Mouse (Mus musculus) MEL (cell line): ENCODE results near the gene Coro7. TPM values are rescaled to one million over a fixed set of nuclear protein-coding genes. Genes with fewer than 3 reads are reported as not detected.

Experiments used
- DNase-seq: peaks from one replicate; pipeline ENCODE4 v3.0.0; 2011; ENCODE audit warnings: low read depth, low spot score
- H3K27ac ChIP-seq: 2 replicates; pipeline ENCODE4 v1.5.1; 2012; ENCODE audit warnings: low read depth, mild to moderate bottlenecking, control low read depth, low read length, moderate library complexity; ENCODE audit not compliant: control insufficient read depth
- H3K27me3 ChIP-seq, 2 experiments: fragments of 150-350 bp in 1 of 2; sonication (generic) in 1 of 2; 2 replicates each; pipeline ENCODE4 v1.6.1; 2012; ENCODE audit warnings: low read length in 2 of 2, mild to moderate bottlenecking in 2 of 2, improper control_type of control experiment in 1 of 2, moderate library complexity in 1 of 2; ENCODE audit not compliant: insufficient read depth in 2 of 2, control insufficient read depth in 1 of 2
- H3K36me3 ChIP-seq, 2 experiments: 2 replicates each; pipeline ENCODE4 v1.6.1; 2012 to 2014; ENCODE audit warnings: low read length in 2 of 2, improper control_type of control experiment in 1 of 2, inconsistent platforms in 1 of 2, mild to moderate bottlenecking in 1 of 2; ENCODE audit not compliant: insufficient read depth in 2 of 2, control insufficient read depth in 1 of 2
- H3K4me1 ChIP-seq, 2 experiments: fragments of 150-350 bp in 1 of 2; sonication (generic) in 1 of 2; 2 replicates each; pipeline ENCODE4 v1.6.1; 2012; ENCODE audit warnings: low read length in 2 of 2, improper control_type of control experiment in 1 of 2, mild to moderate bottlenecking in 1 of 2; ENCODE audit not compliant: insufficient read depth in 2 of 2, control insufficient read depth in 1 of 2
- H3K4me3 ChIP-seq, 2 experiments: fragments of 150-350 bp in 1 of 2; sonication (generic) in 1 of 2; 2 replicates each; pipeline ENCODE4 v1.5.1; 2012; ENCODE audit warnings: low read depth in 2 of 2, low read length in 2 of 2, mild to moderate bottlenecking in 2 of 2, moderate library complexity in 2 of 2, control low read depth in 1 of 2, improper control_type of control experiment in 1 of 2; ENCODE audit not compliant: control insufficient read depth in 1 of 2, insufficient read depth in 1 of 2
- H3K79me2 ChIP-seq: 2 replicates; pipeline ENCODE4 v1.6.1; 2012; ENCODE audit warnings: mild to moderate bottlenecking, low read length, moderate library complexity; ENCODE audit not compliant: control insufficient read depth, poor library complexity, insufficient read depth
- H3K9ac ChIP-seq: 2 replicates; pipeline ENCODE4 v1.6.1; 2012; ENCODE audit warnings: low read depth, mild to moderate bottlenecking, control low read depth, low read length, moderate library complexity; ENCODE audit not compliant: control insufficient read depth, poor library complexity, severe bottlenecking
- H3K9me3 ChIP-seq: fragments of 150-350 bp; sonication (generic); replicated peaks from 2 replicates; pipeline ENCODE4 v1.6.1; 2012; ENCODE audit warnings: mild to moderate bottlenecking, low read length, improper control_type of control experiment, moderate library complexity; ENCODE audit not compliant: insufficient read depth
- BHLHE40 ChIP-seq: IDR thresholded peaks from 2 replicates; pipeline ENCODE4 v1.6.1; 2012; ENCODE audit warnings: low read depth, mild to moderate bottlenecking, inconsistent platforms, low read length, improper control_type of control experiment, borderline replicate concordance
- CHD1 ChIP-seq: IDR thresholded peaks from 2 replicates; pipeline ENCODE4 v1.6.1; 2012; ENCODE audit warnings: low read depth, mild to moderate bottlenecking, inconsistent platforms, low read length, improper control_type of control experiment
- CTCF ChIP-seq, 3 experiments: IDR thresholded peaks in 2 of 3; conservative IDR thresholded peaks in 1 of 3; 2 replicates each; pipeline ENCODE4 v1.5.1; 2011 to 2012; ENCODE audit warnings: low read length in 3 of 3, low read depth in 2 of 3, mild to moderate bottlenecking in 2 of 3, improper control_type of control experiment in 1 of 3, inconsistent platforms in 1 of 3, mixed read lengths in 1 of 3, moderate library complexity in 1 of 3; ENCODE audit not compliant: control insufficient read depth in 1 of 3, insufficient read depth in 1 of 3, poor library complexity in 1 of 3, severe bottlenecking in 1 of 3
- EP300 ChIP-seq, 2 experiments: IDR thresholded peaks; 2 replicates each; pipeline ENCODE4 v1.6.1; 2011; ENCODE audit warnings: improper control_type of control experiment in 2 of 2, low read length in 2 of 2, low read depth in 1 of 2, mild to moderate bottlenecking in 1 of 2
- ETS1 ChIP-seq: IDR thresholded peaks from 2 replicates; pipeline ENCODE4 v1.6.1; 2012; ENCODE audit warnings: low read depth, mild to moderate bottlenecking, inconsistent platforms, low read length, improper control_type of control experiment, moderate library complexity
- GABPA ChIP-seq: IDR thresholded peaks from 2 replicates; pipeline ENCODE4 v1.6.1; 2012; ENCODE audit warnings: low read depth, mild to moderate bottlenecking, inconsistent platforms, low read length, improper control_type of control experiment, moderate library complexity
- HCFC1 ChIP-seq: IDR thresholded peaks from 2 replicates; pipeline ENCODE4 v1.6.1; 2012; ENCODE audit warnings: low read depth, mild to moderate bottlenecking, inconsistent platforms, low read length, improper control_type of control experiment, moderate library complexity
- JUND ChIP-seq: IDR thresholded peaks from 2 replicates; pipeline ENCODE4 v1.6.1; 2011; ENCODE audit warnings: low read depth, mild to moderate bottlenecking, improper control_type of control experiment, low read length
- KAT2A ChIP-seq: conservative IDR thresholded peaks from 2 replicates; pipeline ENCODE4 v1.6.1; 2012; ENCODE audit warnings: low read depth, low read length, improper control_type of control experiment, inconsistent platforms
- MAFK ChIP-seq: IDR thresholded peaks from 2 replicates; pipeline ENCODE4 v1.6.1; 2011; ENCODE audit warnings: low read depth, mild to moderate bottlenecking, low read length, improper control_type of control experiment, borderline replicate concordance
- MAX ChIP-seq: IDR thresholded peaks from 2 replicates; pipeline ENCODE4 v1.6.1; 2011; ENCODE audit warnings: low read length, improper control_type of control experiment
- MAZ ChIP-seq: IDR thresholded peaks from 2 replicates; pipeline ENCODE4 v1.6.1; 2012; ENCODE audit warnings: low read depth, mild to moderate bottlenecking, inconsistent platforms, low read length, improper control_type of control experiment
- MXI1 ChIP-seq: IDR thresholded peaks from 2 replicates; pipeline ENCODE4 v1.6.1; 2011; ENCODE audit warnings: mild to moderate bottlenecking, low read depth, low read length, improper control_type of control experiment
- NRF1 ChIP-seq: IDR thresholded peaks from 2 replicates; pipeline ENCODE4 v1.6.1; 2014; ENCODE audit warnings: low read depth, mild to moderate bottlenecking, inconsistent platforms, low read length, improper control_type of control experiment, moderate library complexity; ENCODE audit not compliant: poor library complexity, insufficient read depth, severe bottlenecking
- POLR2AphosphoS5 ChIP-seq: IDR thresholded peaks from 2 replicates; pipeline ENCODE4 v1.6.1; 2012; ENCODE audit warnings: low read depth, borderline replicate concordance, mild to moderate bottlenecking, inconsistent platforms, low read length, moderate library complexity, mixed read lengths
- RCOR1 ChIP-seq: IDR thresholded peaks from 2 replicates; pipeline ENCODE4 v1.6.1; 2012; ENCODE audit warnings: low read depth, mild to moderate bottlenecking, inconsistent platforms, low read length, improper control_type of control experiment
- SIN3A ChIP-seq: IDR thresholded peaks from 2 replicates; pipeline ENCODE4 v1.6.1; 2012; ENCODE audit warnings: low read length, improper control_type of control experiment, inconsistent platforms
- SMC3 ChIP-seq: IDR thresholded peaks from 2 replicates; pipeline ENCODE4 v1.6.1; 2011; ENCODE audit warnings: low read depth, low read length, improper control_type of control experiment
- TAL1 ChIP-seq: IDR thresholded peaks from 2 replicates; pipeline ENCODE4 v1.6.1; 2012; ENCODE audit warnings: mild to moderate bottlenecking, inconsistent platforms, low read length, moderate library complexity, mixed read lengths
- TBP ChIP-seq: IDR thresholded peaks from 2 replicates; pipeline ENCODE4 v1.8.0; 2011; ENCODE audit warnings: low read depth, low read length, improper control_type of control experiment
- USF2 ChIP-seq, 2 experiments: IDR thresholded peaks; 2 replicates each; pipeline ENCODE4 v1.6.1; 2011 to 2012; ENCODE audit warnings: improper control_type of control experiment in 2 of 2, low read length in 2 of 2, borderline replicate concordance in 1 of 2, inconsistent platforms in 1 of 2, low read depth in 1 of 2, mild to moderate bottlenecking in 1 of 2; ENCODE audit not compliant: insufficient read depth in 1 of 2
- polyA plus RNA-seq, 2 experiments: library from polyadenylated mRNA; stranded (reverse) in 1 of 2; unstranded in 1 of 2; fragments of >175 nt in 1 of 2; fragments of >200 nt in 1 of 2; gene quantifications; 2 replicates each; pipeline versions ENCODE4 v1.2.1 to v1.2.4; 2012; ENCODE audit warnings: low replicate concordance in 2 of 2, low read depth in 1 of 2; ENCODE audit not compliant: insufficient read length in 2 of 2, insufficient read depth in 1 of 2, missing spikeins in 1 of 2
- total RNA-seq: library from RNA; depleted of rRNA; stranded (reverse); fragments of 300-350 nt; gene quantifications from 2 replicates; pipeline ENCODE4 v1.2.3, GENCODE M21; 2012

Coro7 gene
- total and polyA plus RNA-seq, 3 experiments = 9.8 to 38.3 TPM; not detected in 1

- no peak overlapping the region for H3K27ac ChIP-seq
- H3K4me3 ChIP-seq = no peak overlapping the region
- no peak overlapping the region for H3K9ac ChIP-seq
- TF ChIP-seq ETS1 (no peak), USF2 (IDR thresholded peaks at IDR 0.05; ENCODE audit: borderline replicate concordance in 1 of 2, insufficient read depth in 1 of 2, low read depth in 1 of 2, low read length in 2 of 2) (no peak), RCOR1 (no peak), JUND (no peak)
- TF ChIP-seq, all 39 proteins: peak for 0
- no peaks in the 10 kb centered on the region for H3K9me3 ChIP-seq
- DNase-seq = no peak
- no peaks in the 10 kb centered on the region for H3K4me1 ChIP-seq
- no peaks in the 10 kb centered on the region for H3K79me2 ChIP-seq
- H3K36me3 ChIP-seq = peaks cover 0 to 1% of the 10 kb centered on the region in 2 experiments; a peak in 2 of 4 replicates
- no peaks in the 10 kb centered on the region for H3K27me3 ChIP-seq
Measured at GRCm38 (mm10) chr16:4635760-4636159, 43.8 kb downstream of the Coro7 start.

GRCm38 (mm10) chr16:4634681-4635080 is 44.9 kb downstream of the Coro7 start:
- Histone ChIP-seq H3K27ac (no peak overlapping the region), H3K27me3 (no peaks in the 10 kb centered on the region), H3K79me2 (no peaks in the 10 kb centered on the region), H3K36me3 (peaks cover 0 to 1% of the 10 kb centered on the region in 2 experiments; a peak in 2 of 4 replicates), H3K9ac (no peak overlapping the region), H3K4me3 (no peak overlapping the region), H3K9me3 (no peaks in the 10 kb centered on the region), H3K4me1 (no peaks in the 10 kb centered on the region)
- no peak for TF ChIP-seq SIN3A
- TF ChIP-seq CHD1 = no peak
- no peak for TF ChIP-seq SMC3
- TF ChIP-seq TBP = no peak
- TF ChIP-seq GABPA = no peak
- TF ChIP-seq TAL1 = no peak
- no peak for TF ChIP-seq EP300 (IDR thresholded peaks at IDR 0.05; ENCODE audit: low read depth in 1 of 2, low read length in 2 of 2)
- TF ChIP-seq HCFC1 = no peak
- TF ChIP-seq MAX = no peak
- TF ChIP-seq POLR2AphosphoS5 = no peak
- no peak for TF ChIP-seq BHLHE40
- no peak for TF ChIP-seq NRF1
- TF ChIP-seq MAZ = no peak
- TF ChIP-seq RCOR1 = no peak
- TF ChIP-seq MXI1 = no peak
- no peak for TF ChIP-seq JUND
- TF ChIP-seq KAT2A = no peak
- TF ChIP-seq MAFK = no peak
- TF ChIP-seq CTCF (IDR thresholded peaks at IDR 0.05 in 2 of 3, conservative IDR thresholded peaks at IDR 0.05 in 1 of 3; ENCODE audit: control insufficient read depth in 1 of 3, insufficient read depth in 1 of 3, low read depth in 2 of 3, low read length in 3 of 3, poor library complexity in 1 of 3, severe bottlenecking in 1 of 3) = no peak
- no peak for DNase-seq
